Mouse (Mus musculus) v-Abl transformed pro-B cells (cell line): ENCODE measurements around the gene Tex52.

Experiments used
- in situ Hi-C, 2 experiments: fragments of 400-800 bp; cut with MboI; formaldehyde crosslinking; loops; one replicate each; pipeline ENCODE4 v1.15.1; 2025; ENCODE audit not compliant: unreplicated experiment in 2 of 2

Tex52 gene

DNA sequence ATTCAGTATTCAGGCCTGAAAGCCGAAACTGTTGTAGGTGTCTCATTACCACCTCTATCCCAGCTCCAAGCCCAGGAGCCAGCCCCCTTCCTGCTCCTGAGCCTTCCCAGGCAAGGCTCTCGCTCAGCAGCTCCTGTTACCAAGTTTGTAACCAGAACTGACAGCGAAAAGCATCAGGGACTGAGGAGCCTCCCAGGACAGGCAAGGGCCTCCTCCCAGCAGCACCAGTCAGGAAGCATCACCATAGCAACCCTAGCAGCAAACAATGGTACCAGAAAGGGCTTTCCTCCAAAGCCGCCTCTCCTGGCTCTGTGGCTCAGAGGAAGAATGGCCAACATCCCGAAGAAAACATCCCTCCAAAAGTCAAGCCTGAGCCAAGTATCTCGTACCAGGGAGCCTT lies at the start of gene Tex52, which contains the start of gene Gm44596:
Gene Tex52 (plus strand): TSS at position 265 of the 400 bp plus-strand sequence.
Gene Gm44596 (plus strand): TSS at position 312 of the 400 bp plus-strand sequence.
- in situ Hi-C loops, result no loop called here

DNA sequence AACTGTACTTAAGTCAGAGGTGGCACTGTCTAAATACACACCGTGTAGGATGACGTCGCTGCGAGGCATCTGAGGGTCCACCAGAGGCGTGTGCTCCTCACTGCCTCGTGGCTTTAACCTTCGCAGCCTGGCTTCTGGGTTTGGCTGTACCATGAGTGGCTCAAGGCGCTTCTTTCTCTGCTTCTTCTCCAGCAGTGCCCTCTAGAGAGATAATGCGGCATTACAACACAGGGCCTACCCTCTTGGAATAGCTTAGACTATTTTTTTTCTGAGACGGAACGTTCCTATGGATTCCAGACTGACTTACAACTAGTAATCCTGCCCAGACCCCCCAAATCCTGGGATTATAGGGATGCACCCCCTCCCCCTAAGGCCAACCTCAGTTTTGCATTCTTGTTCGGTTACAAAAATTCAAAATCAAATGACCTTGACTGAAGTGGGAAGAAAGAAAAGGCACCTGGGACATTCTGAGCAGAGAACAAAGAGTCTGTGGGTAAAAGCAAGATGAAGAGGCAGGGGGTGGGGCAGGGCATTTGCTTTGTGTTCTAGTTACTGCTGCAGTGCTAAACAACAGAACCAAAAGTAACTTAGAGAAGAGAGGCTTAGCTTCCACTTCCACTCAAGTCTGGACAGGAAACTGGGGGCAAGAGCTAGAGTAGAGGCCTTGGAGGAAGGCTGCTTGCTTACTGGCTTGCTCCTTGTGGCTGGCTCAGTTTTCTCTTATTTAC lies 40.7 kb upstream of the Tex52 start:
- in situ Hi-C loops, result no loop called here

DNA sequence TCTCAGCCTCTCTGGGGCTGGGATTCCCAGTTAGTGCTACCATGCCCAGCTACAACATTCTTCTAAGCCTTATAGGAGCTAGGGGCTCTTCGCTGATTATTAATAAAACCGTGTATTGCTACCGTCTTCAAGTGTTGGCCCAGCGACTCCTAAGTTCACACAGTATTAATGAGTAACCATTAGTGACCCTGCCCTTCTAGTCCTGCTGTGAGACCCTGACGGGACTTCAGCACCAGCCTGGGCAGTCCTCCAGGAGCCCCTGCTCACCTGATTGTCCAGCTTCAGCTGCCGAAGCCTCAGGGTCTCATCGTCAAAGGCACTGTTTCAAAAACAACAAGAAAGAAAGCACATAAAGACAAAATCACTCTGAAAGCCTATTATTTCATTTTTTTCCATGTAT lies 37.8 kb upstream of the Tex52 start:
- in situ Hi-C loops, result no loop called here

DNA sequence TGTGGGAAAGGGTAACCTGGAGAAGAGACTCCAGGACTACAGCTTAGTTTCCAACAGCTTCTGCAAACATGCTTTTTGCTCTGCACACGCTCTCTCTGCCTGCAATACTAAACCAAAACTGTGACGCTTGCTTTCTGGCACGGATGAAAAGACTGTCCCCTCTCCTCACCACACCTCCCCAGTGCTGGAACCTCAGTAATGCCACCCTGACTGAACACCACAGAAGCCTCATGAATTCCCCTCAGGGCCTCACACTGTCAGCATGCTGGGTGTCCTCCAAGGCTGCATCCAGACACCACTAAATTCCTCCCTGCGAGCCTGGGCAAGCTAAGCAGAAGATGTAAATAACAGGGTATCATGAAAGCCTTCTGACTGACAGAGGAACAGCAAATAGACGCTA lies 36.4 kb upstream of the Tex52 start:
- in situ Hi-C loops, result no loop called here

DNA sequence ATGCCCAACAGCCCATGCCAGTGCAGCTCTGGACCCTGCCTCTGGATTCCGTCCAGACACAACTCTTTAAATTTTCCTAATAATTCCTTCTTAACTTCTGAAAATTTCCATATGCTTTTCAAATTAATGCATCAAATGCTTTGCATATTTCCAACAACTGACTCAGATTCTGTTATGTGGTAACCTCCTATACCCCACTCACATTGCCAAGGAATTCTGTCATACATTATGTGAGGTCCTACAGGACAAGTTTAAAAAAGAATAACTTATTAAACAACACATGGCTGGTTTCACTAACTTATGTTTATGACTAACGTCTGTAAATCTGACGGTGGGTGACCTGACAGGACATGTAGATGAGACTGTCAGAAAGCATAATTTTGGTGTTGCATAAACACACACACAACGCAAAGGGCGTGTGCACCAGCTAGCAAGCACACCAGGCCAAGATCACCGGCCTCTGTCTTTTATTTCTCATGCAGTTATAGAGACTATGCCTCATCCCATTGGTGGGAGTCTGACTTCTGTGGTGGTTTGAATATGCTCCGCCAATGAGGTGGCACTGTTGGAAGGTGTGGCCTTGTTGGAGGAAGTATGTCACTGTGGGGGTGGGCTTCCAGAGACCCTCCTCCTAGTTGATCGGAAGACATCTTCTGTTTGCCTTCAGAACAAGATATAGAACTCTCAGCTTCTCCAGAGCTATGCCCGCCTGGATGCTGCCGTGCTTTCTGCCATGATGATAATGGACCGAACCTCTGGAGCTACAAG lies 33.1 kb upstream of the Tex52 start:
- in situ Hi-C loops, result no loop called here

DNA sequence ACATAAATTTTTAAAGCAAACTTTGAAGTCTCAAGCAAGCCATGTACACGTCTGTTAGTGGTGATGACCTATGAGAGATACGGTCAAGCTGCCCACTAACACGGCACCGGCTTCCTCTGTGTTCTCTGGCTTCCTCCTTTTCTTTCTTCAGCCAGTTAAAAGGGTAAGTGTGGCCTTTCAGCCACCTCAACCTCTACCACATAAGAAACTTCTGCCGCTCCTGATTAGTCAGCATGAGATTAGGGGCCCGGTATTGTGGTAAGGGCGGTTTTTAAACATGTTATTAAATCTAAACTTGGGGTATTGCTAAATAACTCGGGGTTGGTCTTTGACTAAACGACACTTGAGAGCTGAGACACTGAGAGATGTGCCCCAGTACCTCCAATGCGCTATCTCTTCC lies 29.6 kb upstream of the Tex52 start:
- in situ Hi-C loops, result no loop called here

DNA sequence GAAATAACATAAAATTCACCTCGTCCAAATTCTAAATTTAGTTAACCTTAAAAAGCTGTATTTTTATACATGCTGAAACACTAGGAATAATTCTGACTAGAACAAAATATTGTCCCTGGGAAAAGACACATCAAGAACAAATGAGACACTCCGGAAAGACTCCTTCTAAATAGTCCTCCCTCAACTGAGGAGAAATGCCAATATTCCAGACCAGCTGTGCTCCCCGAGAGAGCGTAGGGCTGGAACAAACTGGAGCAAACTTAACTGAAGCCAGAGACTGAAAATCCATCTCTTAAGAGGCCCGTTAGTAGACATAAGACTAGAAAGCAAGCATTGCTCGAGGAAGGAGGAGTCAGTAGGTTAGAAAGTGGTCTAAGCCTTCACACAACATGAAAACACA lies 28.5 kb upstream of the Tex52 start:
- in situ Hi-C loops, result no loop called here

DNA sequence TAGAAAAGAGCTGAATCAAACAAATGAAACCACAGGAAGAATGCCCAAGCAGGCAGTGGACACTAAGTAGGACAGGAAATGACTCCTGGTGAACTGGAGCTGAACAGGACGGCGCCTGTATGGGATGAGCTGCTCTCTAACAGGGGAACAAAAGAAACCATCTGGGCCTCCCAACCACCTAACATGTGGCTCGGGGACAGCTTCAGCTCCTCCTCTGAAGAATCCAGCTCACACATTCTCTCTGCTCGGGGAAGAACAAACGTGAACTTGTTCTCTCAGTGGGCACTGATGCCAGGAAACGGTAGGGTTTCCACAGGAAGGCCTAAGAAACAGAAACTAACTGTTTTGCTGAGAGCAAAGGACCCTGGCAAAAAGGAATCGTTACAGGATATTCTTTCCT lies 25.5 kb upstream of the Tex52 start:
- in situ Hi-C loops, result loop anchor here in 1 of 2 experiments (25.0 kb wide), 1 partner anchor 1212 kb away; no protein-coding TSS in a partner anchor

DNA sequence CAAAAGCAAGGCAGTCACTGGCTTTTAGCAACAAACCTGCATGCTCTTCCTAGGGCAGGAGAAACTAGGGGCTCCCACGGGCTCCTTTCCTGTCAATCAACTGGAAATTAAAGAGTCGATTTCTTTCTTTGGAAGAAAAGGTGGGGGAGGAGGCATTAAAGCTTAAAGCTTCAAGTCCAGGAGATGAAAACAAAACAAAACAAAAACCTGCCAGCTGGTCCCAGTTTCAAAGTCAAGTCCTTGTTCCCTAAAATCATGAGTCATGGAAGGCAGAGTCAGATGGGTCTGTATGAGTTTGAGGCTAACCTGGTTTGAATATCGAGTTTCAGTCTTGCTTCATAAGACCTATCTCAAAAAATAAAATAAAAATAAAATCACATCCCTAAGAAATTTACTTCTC lies 21.1 kb upstream of the Tex52 start:
- in situ Hi-C loops, result loop anchor here in 1 of 2 experiments (25.0 kb wide), 1 partner anchor 1217 kb away; no protein-coding TSS in a partner anchor

DNA sequence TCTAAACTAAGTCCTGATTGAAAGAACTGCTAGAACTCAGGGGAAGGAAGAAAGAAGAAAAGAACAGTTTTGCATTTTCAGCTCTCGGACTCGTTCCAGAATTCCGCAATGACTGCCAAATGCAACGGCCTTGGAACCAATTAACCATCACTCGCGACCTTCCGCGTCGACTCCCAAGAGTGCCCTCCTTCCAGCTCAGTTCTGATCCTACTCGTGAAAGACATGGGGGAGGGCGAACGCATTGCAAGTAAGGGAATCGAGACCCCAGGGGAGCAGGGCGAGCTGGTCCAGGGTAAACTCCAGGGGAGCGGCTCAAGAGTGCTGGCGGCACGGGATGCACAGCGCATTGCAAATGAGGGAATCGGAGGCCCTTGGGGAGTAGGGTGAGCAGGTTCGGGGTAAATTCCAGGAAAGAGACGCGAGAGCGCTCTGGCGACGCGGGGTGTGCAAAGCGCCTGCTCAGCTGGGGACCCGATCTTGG lies 20.0 kb upstream of the Tex52 start:
- in situ Hi-C loops, result loop anchor here (5.0 to 25.0 kb wide), 3 partner anchors 33 to 1218 kb away; no protein-coding TSS in a partner anchor

DNA sequence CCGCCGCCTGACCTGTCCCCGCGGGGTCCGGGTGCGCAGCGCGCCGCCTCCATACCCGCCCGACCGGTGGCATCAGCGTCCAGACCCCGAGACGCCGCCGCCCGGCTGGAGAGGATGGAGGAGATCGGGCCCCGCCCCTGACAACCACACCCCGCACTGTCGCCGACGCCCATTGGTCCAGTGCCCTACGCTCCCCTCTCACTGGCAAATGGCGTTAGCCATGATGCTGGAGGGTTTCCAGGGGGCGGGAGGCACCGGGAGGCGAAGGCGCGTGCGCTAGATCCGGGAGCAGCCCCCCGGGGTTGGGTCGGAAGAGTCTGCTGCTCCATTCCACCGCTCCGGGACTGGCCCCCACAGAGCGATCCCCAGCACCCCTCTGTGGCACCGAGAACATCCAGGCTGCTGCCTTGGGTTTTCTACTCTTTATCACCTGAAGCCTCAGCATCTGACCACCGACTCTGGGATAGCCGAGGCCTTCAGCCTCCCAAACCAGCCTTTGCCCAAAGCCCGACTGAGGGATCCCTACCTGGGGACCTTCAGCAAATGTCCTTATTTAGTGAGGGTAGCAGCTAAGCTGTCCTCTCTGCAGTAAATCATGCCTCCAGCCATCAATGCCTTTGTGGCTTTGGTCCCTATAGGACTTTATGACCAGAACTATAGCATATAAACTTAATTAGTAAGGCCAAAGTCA lies 19.4 kb upstream of the Tex52 start, which contains the start of gene Tulp3:
Gene Tulp3 (minus strand): TSS at position 126 of the 691 bp plus-strand sequence.
- in situ Hi-C loops, result loop anchor here (5.0 to 25.0 kb wide), 3 partner anchors 34 to 1219 kb away; no protein-coding TSS in a partner anchor

DNA sequence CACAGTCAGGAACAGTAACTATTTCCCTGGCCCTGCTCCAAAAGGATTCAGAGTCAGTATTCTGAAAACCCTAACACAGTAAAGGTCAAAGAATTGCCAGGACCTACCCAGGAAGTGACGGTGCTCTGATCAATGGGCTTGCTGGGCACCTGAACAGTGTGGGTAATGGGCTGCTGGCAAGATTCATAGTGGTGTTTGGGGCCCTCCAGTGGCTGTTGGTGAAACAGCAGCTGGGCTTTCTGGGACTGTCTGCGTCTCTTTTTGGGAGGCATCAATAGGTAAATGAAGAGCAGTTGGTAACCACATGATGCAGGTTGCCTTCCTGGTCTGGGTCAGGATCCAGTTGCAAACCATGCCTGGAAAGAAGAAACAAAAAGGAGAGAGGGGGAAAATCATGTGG lies 16.3 kb upstream of the Tex52 start:
- in situ Hi-C loops, result loop anchor here (5.0 to 25.0 kb wide), 3 partner anchors 37 to 1222 kb away; no protein-coding TSS in a partner anchor

DNA sequence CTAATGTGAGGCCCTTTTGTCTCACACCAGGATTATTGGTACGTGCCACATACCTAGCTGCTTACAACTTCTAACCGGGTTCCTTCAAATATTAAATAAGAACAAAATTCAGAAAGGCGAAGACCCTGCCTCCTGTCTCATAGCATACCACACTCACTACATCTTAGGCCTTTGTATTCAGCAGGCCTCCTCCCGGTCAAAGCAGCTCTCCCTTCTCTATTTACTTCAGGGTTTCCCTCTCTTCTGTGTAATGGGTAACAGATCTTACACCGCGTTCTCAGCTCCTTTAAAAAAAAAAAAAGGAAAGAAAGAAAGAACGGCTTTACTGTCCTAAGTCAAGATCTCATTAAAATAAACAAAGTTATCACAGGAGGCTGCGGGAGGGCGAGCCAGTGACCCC lies 13.4 kb upstream of the Tex52 start:
- in situ Hi-C loops, result loop anchor here (5.0 to 25.0 kb wide), 3 partner anchors 50 to 1225 kb away; no protein-coding TSS in a partner anchor

DNA sequence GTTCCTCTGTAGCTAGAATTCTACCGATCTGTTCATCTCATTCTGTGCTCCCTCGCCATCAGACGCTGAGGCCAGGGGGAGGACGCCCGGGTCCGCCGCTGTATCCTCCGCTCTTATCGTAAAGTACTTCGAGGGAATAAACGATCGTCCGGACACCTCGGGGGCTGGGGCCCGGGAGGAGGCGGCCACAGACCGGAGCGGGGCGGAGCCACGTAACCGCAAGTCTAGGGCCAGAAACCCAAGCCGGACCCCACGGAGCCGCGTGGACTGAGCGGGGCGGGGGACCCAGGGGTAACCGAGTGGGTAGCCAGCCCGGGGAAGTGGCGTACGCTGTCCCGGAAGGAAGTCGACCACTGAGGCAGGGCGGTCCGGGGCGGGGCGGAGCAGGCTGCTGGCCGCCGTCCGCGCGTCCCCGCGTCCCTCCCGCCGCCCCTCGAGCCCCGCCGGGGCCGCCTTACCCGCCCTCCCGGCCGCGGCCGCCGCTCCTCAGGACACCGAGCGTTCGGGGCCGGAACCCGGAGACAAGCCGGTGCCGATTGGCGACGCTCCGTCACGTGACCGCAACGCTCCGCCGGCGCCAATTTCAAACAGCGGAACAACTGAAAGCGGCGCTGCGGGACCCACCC lies 12.8 kb upstream of the Tex52 start, which contains the start of the genes Rhno1 and Foxm1:
Gene Rhno1 (minus strand): TSS at position 531 of the 626 bp plus-strand sequence.
Gene Foxm1 (plus strand): TSS at position 587 of the 626 bp plus-strand sequence.
- in situ Hi-C loops, result loop anchor here (5.0 to 25.0 kb wide), 3 partner anchors 50 to 1225 kb away; no protein-coding TSS in a partner anchor

DNA sequence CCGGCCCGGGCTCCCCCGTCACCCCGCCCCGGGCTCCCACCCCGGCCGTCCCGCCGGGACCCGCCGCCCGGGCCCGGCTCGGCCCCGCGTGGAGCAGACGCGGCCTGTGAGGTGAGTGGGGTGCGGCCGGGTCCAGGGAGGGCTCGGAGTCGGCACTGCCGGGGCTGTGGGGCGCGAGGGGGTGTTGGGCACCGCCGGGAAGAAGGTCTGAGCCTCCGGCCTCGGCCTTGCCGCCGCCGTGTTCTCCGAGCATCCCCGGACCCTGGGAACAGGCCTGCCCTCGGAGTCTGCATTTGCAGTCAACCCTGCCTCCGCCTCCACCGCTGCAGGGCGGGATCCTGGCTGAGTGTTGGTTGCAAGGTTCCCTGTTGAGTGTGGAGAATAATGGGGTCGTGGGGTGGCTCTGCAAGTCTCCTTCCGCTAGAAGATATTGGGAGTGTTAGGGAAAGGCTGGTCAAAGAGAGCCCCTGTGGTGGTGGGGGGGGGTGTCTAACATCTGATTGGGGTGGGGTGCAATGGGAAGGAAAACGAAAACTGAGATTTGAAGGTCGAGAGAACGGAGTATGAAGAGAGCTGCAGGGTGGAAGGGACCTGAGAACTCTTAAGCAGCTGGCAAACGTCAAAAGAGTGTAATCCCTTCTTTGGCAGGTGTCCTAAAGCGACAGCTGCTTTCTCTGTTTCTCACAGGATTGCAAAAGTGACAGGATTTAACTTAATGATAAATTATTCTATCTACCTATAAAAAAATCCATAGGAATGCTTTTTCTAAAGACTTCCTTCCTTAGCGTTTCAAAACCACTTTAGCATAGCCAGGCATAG lies 12.0 kb upstream of the Tex52 start:
- in situ Hi-C loops, result loop anchor here (5.0 to 25.0 kb wide), 3 partner anchors 49 to 1226 kb away; no protein-coding TSS in a partner anchor

DNA sequence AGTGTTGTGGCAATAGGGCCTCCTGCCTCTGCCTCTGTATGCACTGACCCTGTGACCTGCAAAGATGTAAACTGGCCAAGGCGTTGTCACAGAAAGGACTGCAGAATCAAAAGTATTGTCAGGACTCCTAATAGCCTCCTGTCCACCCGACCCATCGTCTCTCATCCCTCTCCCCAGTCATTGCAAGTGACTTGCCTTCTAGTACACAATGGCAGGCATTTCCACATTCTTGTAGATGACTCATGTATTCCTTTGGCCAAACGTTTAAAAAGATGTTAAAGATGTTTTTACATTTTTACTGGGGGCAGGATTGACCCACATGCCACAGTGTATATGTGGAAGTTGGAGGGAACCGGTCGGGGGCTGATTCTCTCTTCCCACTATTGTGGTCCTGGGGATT lies 10.5 kb upstream of the Tex52 start:
- in situ Hi-C loops, result loop anchor here (5.0 to 25.0 kb wide), 3 partner anchors 48 to 1227 kb away; no protein-coding TSS in a partner anchor

DNA sequence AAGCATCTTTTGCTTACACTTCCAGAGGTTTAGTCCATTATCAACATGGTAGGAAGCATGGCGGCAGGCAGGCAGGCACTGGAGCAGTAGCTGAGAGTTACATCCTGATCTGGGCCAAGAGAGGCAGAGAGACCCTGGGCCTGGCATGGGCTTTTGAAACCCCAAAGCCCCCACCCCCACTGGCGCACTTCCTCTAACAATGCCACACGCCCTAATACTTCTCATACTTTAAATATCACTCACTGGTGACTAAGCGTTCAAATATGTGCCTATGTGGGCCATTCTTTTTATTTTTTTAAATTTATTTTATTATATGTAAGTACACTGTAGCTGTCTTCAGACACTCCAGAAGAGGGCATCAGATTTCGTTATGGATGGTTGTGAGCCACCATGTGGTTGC lies 8.8 kb upstream of the Tex52 start:
- in situ Hi-C loops, result loop anchor here in 1 of 2 experiments (25.0 kb wide), 1 partner anchor 1229 kb away; no protein-coding TSS in a partner anchor

DNA sequence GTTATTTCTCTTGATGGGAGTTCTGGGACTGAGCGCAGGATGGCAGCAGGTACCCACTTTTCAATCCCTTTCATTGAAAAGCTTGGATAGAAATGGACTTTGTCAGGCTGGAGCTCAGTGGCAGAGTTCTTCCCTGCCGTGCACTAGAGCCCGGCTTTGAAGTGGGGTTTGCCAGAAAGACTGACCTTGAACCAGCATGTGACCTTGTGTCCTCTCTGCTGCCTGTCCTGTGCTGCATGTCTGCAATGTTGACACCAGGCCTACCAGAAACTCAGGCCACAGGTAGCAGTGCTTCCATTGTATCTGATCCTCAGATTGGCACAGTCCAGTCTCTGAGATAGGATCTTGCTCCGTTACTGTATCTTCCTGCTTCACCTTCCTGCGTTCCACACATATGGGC lies 5.2 kb upstream of the Tex52 start:
- in situ Hi-C loops, result loop anchor here in 1 of 2 experiments (25.0 kb wide), 1 partner anchor 1233 kb away; no protein-coding TSS in a partner anchor
